Mouse (Mus musculus) lung, postnatal 0 days (tissue): ENCODE results near the gene Elovl5.

Experiments
- CTCF ChIP-seq: IDR thresholded peaks from 2 replicates; pipeline ENCODE4 v1.5.1; 2016; ENCODE audit warnings: antibody characterized with exemption, mild to moderate bottlenecking
- EP300 ChIP-seq: IDR thresholded peaks from 2 replicates; pipeline ENCODE4 v1.6.1; 2016; ENCODE audit warnings: antibody characterized with exemption, mild to moderate bottlenecking, control low read depth

DNA sequence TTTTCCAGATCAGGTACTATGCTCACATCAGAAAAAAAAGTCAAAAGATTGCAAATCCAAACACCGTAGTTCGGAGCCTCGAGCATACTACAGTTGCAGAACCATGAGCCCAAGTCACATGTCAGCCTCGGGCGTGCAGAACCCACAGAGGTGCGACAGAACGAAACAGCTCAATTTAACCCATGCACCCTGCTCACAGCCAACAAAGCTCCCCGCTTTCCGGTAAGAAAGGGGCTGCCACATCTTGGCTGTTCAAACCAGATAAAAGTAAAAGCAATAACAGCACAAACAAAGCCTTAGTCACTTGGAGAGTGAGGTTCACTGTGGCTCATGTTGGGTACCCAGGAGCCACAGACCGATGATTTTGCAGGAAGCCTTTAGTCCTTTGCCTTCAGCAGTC, 93.5 kb downstream of the Elovl5 start:
- no peak for TF ChIP-seq CTCF
- TF ChIP-seq EP300: no peak
